Mouse (Mus musculus) cerebellum, postnatal 14 days (tissue): ENCODE results near the gene Sstr2.

Source experiments
- DNase-seq, 2 experiments: peaks; one replicate each; pipeline ENCODE4 v3.0.0; 2021; ENCODE audit warnings: mixed read lengths in 2 of 2

Gene Sstr2

DNA sequence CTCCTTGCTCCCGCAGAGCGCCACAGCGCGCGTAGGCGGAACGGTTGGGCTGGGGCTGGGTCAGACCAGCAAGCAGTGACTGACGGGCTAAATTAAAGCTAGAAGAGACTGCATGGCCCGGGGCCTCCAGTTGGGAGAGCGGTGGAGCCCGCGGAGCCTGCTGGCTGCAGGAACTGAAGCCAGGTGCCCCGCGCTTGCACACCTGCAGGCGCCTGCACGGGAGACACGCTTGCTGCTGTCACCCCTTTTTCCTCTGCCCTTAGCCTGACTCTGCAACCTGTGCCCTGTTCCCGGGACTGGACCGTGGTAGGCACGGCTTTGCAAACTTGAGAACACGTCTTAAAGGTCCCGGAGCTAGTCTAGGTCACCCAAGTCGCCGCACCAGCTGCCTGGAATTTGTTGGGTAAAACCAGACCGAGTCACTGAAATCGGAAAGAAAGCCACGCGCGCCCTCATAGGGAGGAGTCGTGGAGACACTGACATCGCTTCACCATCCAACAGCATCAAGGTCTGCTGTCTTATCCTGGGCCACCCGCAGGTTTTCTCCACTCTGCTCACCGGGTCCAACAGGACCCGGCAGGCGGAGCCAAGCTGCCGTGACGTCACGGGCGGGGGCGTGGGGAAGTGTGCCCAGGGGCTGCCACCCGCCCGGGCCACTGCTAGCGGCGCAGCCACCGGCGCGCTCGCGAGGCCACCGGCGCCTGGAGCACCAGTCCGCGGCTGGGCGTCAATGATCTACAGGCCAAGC is at the start of gene Sstr2:
TSS of gene Sstr2 (plus strand) at position 671 of the 748 bp plus-strand sequence.
- peak; percentile 89 to 91 for DNase-seq

DNA sequence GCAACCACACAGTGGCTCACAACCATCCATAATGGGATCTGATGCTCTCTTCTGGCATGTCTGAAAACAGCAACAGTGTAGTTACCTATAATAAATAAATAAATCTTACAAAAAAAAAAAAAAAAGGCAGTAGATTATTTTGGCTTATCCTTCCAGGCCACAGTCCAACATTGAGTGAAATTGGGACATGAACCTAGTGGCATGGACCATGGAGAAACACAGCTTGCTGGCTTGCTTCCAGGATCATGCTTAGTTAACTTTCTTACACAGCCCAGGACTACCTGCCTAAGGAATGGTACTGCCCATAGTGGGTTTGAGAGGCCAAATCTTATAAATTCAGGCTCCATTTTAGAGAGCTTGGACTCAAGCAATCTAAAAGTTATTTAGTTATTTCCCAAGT is 47.5 kb upstream of the Sstr2 start:
- no peak for DNase-seq

DNA sequence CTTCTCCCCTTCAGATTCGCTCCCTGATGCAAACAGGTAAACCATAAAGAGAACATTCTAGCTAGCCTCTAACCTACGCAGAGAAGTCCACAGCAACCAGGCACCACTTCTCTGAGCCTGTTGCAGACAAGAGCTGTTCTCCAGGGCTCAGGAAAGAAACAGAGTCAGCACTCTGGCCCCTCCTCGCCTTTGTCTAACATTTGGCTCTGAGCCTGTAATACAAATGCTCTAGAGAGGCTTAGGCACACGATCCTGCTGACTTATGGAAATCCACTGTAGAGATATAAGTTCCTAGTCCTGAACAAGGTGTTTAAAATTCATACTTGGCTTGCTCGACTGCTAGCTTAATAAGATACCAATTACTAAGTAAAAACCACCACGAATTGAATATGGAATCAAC is 46.5 kb upstream of the Sstr2 start:
- no peak for DNase-seq

DNA sequence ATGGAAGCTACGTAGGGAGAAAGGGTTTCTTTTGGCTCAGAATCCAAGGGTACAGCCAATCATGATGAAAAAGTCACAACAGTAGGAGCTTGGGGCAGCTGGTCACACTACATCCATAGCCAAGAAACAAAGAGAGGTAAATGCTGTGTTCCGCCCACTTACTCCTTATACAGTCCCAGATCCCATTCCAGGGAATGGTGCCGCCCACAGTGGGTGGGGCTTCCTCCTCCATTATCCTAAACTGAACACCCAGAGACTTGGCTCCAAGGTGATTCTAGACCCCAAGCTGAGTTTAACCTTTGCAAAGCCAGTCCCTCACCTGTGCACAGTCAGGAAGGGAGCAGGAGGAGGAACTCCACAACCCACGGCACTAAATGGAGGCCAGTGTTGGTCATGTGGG is 41.9 kb upstream of the Sstr2 start:
- DNase-seq, result no peak

DNA sequence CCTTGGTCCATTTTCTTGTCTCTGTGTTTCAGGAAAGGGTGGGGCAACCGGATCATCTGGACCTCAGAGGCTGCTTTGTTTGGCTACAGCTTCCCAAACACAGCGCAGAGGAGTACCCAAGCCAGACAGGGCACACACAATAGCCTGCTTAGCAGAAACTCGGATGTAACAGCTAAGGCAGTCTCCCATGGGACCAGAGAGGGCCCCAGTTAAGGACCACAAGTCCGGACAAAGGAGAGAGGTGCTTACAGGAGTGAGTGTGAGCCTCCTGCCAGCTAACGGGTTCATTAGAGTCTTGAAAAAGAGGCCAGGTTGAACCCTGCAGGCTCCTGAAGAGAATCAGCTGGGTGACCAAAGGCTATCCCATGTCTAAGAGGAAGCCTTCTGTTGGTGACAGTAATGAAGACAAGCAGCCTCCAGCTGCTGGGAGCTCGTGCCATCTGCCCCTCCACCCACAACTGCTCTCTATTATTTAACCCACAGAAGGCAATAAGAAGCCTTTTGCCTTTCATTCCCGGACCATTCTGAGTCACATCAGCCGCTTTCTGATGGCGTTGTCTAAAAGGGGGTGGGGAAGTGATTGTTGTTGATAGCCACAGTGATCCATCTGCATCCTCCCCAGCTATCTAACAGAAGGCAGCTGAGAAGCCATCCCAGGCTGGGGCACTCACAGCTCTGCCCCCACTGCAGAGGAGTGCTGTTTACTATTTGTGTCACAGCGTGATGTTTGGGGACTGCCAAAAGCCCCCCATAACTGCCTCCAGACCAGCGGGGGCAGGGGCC is 35.1 kb upstream of the Sstr2 start:
- DNase-seq, result no peak

DNA sequence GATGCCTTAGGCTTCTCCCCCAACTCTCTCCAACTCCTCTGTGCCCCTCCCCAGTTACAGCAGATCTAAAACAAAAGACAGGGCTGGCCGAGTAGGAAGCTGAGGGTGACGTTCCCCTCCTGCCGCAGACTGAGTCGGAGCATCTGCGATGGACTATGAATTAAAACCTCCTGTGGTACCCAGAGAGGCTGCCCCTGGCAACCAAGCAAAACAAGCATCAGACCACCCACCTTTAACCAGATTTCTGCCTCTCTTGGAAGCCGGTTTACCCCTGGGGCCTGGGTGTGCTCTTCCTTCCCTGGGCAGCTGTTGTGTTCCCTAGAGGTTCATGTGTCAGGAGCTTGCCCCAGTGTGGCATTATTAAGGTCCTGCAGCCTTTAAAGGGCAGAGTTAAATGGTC is 32.7 kb upstream of the Sstr2 start:
- DNase-seq, result no peak

DNA sequence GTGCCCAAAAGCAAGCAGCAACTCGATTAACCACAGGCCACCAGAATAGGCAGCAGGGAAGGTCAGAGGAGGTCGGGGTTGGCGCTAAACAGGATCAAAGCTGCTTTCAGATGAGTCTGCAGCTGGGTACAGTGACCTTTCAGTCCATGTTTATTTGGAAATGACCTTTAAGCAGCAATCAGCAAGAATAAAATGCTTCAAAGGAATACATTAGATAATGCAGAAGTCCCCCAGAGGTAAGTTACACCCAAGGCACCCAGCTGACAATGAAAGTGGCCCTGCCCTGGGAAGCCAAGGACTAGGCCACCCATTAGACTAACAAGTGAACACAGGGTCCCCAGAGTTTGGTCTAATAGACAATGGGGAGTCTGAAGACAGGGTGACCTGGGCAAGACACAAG is 30.2 kb upstream of the Sstr2 start:
- no peak for DNase-seq

DNA sequence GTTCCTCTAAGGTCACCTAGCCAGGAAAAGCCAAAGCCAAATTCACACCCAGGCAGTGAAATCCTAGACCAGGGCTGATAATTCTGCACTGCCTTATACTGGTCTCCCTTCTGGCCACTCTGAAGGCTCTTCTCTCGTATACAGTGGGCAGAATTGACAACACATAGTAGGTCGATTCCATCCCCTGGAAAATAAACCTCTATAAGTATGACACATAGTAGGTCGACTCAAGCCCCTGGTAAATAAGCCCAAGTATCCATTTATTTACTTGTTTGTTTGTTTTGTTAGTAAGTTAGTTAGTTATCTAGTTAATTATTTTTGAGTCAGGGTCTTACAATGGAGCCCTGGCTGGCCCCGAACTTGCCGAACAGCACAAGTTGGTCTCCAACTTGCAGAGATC is 24.0 kb upstream of the Sstr2 start:
- DNase-seq, result no peak

DNA sequence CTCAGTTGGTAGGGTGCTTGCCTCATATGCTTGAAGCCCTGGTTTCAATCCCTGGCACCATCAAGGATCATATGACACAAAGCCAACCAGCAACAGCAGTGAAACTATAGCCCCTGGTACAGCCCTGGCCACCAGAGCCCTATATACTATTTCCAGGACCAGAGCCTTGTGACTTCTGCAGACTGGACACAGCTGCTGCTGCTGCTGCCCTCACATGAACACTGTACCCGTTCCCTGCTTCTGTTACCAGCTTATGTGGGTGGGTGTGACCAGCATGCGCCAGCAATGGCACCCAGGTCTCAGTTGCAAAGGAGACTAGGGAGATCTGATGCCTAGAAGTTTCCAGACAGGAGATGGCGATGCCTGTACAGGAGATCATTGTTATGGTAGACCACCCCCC is 21.5 kb upstream of the Sstr2 start:
- no peak for DNase-seq

DNA sequence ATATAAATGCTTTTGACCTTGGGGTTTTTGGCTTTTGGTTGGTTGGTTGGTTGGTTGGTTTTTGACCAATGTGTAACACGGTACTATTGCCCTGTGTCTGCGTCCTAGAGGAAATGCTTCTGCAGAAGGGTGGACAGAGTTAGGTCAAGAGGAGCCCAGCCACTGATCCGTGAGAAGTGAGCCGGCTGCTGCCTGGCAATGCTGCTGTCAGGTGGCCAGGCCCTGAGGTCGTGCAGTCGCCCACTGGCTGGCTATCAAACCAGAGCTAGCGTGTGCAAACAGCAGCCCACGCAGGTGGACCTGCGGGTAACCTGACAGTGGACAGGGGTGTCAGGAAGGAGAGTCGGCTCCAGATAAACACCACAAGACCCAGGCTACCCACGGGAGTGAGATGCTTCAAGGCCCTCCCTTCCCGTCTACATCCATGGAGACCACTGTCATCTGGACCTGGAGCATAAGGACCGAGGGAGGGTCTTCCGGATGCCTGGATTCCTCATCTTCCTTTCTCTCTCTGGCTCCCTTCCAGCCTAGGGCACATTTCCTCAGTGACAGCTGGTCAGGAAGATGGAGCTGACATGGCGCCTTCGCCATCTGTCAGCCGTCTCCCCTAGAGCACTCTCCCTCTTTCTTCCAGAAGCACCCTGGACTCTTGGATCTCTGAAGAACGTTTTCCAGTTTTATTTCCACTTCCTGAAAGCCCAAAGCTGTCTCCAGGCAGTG is 18.5 kb upstream of the Sstr2 start:
- peak; percentile 86 to 87 for DNase-seq

DNA sequence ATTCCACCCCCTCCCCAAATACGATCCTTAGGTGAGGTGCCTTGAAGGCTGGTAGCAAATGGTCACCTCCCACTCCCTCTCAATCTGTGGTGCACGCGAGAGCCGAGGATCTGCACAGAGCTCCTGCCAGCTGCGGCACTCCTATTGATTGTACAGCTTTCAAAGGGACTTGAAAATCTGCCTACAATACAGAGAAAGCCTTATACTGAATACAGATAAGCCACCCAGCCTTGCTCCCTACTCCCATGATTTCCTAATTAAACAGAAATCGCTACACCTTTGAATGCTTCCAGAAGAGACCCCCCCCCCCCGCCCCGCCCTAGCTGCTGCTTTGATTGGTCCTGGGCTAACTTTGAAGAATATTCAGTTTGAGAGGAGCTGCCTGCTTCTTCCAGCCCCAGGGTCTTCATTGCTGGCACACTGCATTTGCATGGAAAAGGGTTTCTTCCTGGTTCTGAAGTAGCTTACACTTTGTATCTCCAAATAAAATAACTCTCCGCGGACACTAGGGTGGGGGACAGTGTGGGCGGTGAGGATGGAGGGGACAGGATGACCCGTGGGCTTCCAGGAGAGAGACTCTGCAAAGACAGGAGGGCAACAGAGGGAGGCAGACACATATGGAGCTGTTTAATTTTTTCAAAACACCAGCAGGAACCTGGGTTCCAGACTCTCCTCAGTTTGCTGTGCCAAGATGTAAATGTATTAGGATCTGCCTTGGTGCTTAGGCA is 17.4 kb upstream of the Sstr2 start:
- DNase-seq, result peak in 1 of 2 experiments; percentile 40

DNA sequence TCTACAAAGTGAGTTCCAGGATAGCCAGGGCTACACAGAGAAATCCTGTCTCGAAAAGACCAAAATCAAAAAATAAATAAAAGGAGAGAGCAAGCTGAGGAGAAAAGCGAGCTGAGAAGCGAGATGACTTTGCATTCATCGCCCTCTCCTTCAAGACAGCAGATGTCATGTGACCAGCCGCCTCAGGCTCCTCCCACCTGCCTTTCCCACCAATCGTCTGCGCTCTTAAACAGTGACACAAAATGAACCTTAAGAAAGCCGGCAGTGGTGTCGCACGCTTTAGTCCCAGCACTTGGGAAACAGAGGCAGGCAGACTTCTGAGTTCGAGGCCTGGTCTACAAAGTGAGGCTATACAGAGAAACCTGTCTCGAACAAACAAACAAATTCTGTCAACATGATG is 11.6 kb upstream of the Sstr2 start:
- DNase-seq, result no peak

DNA sequence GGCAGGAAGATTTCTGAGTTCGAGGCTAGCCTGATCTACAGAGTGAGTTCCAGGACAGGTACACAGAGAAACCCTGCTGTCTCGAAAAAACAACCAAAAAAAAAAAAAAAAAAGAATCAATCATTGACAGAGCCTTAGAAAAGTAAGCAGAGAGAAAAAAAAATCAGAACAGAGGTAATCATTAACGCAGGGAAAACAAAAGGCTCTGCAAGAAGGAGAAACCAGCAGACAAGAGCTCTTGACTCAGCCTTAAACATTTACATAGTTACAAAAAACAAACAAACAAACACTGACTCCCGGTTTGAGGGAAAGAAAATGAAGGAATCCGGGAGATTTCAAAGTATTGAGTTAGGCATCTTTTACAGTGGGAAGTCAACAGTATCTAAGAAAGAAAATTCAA is 9.6 kb upstream of the Sstr2 start:
- DNase-seq, result no peak

DNA sequence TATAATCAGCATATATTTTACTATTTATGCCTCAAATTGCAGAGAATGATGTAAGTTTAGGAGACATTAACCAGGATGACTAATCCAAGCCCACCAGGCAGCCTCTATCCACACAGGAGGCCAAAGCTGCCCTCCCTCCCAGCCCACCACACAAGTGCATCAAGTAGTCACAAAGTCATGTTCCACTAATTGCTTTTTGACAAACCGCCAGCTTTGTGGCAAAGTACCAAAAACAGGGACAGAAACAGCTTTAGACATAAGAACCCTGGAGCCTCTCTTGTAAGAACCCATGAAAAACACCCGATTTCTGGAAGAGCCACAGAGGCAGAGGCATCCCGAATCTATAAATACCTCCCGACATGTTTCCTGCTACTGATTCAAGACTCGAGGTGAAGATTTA is 8.9 kb upstream of the Sstr2 start:
- DNase-seq, result peak; percentile 63 to 75

DNA sequence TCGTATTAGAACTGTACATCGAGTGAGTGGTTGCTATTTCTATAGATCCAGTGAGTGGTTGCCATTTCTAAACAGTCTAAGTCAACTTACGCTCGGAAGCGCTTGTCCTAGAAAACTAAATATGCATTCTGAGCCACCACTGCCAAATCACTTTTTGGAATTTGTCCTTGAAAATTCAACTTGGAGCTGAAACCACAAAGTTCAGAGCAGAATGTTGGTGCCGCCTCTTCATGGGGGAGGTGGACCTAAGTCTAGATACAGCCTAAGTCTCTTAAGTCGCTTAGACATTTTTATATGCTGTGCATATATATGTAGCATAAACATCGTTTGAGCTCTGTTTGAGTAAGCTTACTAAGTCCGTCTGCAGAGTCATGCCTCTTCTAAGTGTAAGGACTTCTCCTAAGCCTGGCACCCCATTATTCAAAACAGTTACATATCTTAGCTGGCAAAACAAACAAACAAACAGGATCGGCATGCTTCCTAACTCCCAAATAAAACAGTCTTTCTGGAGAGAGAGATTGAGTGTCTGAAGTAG is 8.0 kb upstream of the Sstr2 start:
- no peak for DNase-seq

DNA sequence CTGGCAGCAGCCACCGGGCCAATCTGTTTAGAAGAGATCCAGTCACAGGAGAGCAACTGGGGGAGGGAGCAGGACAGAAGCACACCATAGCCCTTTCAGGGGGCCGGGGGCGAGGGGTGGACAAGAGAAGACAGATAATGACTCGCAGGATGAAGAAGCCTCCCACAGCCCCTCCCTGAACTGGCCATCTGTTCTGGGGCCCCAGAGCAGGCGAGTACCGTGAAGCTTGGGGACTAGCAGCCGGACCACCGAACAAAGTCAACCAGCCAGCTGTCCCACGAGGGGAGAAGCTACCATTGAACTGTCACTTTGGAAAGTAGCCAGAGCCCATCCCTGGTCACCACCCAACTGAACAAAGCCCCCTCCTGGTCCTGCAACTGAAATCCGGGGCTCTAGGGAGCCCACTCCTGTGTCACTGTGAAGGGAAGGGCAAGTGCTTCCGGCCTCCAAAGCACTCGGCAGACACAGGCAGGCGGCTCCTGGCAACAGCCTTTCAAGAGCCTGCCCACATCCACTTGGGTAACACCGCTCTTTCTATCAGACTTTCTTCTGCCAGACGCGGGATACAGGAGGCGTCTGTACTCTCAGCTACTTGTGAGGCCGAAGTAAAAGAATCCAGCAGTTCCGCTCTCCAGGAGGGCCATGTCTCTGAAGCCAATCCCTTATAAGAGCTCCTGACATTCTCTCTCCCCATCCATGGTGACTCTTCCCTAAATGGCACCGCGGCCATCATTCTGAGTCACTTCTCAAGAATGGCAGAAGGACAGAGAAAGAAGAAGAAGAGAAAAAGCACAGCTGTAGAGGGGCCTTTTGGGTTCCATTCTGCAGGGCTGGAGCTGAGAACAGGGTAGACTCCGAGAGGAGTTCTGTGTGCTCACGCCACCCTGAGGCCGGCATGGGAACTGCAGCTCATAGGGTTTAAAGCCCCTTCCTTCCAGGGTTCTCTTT is 7.2 kb upstream of the Sstr2 start:
- DNase-seq, result peak; percentile 77 to 85

DNA sequence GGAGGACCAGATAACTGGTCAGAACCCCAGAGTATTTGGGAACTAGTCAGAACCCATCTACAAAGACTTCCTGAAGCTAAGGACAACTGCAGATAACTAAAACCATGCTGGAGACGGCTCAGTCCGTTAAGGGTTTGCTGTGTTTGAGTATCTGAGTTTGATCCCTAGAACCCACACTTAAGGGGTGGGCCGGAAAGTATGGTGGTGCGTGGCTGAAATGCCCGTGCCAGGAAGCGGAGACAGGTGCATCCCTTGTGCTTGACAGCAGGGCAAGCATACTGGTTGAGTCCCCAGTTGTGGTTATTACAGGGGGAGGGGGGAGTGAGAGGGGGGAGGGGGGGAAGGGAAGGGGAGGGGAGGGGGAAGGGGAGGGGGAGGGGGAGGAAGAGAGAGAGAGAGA is 4.7 kb upstream of the Sstr2 start:
- no peak for DNase-seq

DNA sequence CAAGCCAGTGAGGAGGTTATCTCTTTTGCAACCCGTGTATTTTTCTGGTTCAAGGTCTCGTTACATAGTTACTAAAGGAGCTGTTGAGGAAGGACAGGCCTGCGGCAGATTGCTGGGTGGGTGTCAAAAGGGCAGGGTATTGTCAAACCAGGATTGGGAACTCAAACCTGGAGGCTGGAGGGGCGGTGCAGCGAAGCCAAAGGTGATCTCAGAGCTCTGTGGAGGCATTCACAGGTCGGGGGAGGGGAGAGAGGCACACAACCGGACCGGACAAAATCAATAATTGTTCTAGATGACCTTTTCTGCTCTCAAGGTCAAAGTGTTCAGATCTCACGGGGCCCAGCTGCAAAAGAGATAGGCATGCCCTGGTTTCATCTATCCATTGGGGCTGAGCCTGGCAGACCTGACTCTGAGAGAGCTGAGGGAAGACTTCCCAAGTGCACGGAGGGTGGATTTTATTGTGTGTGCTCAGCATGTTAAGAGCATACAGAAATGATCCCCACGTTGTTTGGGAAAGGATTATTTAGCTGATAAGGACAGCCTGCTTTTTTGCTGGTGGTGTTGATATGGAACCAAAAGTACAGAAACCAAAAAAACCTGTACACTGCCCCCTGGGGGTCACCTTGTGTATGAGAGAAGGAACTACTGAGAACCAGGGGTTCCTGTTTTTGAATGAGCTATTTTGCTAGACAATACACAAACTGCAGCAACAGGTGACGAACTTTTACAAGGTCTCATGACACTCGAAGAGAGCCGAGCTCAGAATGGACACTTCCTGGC is 1.8 kb upstream of the Sstr2 start:
- DNase-seq, result peak; percentile 85 to 93

DNA sequence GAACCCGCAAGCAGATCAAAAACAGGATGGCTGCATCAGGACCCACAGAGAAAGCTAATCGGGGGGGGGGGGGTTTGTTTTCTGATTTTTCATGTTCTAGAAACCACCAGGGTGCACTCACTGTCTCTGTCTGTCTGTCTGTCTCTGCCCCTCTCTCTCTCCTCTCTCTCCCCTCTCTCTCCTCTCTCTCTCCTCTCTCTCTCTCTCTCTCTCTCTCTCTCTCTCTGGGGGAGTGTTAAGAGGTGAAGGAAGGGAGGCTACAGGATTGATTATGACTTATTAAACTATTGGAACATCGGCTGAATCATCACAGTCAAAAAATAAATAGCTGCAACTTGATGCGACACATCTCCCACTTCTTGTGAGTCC is 855 bp upstream of the Sstr2 start:
- DNase-seq, result no peak

DNA sequence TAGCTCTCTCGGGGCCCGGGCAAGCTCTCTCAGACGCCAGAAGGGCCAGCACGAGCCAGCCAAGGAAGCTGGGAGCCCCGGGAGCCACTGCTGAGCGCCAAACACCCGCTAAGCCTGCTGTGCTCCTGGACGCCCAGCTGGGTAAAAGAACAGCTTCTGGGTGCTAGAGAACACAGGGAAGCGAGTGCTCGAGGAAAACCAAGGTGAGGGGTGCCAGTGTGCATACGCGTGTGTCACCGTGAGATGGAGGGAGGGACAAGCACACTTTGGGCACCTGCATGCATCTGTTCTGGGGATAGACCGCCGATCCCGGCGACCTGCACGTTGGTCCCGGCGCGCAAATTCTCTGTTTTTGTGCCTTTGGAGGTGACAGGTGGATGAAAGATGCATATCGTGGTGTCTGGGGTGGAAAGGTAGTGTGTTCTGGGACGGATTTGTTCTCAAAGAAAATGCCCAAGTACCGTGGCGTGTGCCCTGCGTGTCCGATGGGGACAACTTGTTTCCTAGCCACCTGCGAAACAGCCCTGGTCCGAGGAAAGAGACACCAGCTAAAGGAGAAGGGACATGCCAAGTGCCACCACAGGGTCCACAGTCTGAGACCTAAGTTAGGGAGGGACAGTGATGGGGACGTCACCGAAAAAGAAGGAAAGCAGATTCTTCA is 408 bp downstream of the Sstr2 start:
- DNase-seq, result peak in 1 of 2 experiments; percentile 37
